Mouse (Mus musculus) bone marrow, adult 2 months (tissue): ENCODE measurements around the gene Amz1. TPM values are rescaled to one million over a fixed set of nuclear protein-coding genes. Genes with fewer than 3 reads are reported as not detected.

Experiments used
- H3K27ac ChIP-seq: fragments of 200-500 bp; 2 replicates; pipeline ENCODE4 v1.5.1; 2012; ENCODE audit warnings: low read depth, mild to moderate bottlenecking, control low read depth, inconsistent platforms, low read length; ENCODE audit not compliant: control insufficient read depth, poor library complexity, insufficient read depth
- H3K4me1 ChIP-seq: fragments of 200-500 bp; 2 replicates; pipeline ENCODE4 v1.6.1; 2011; ENCODE audit warnings: low read length; ENCODE audit not compliant: control insufficient read depth, insufficient read depth
- H3K4me3 ChIP-seq: fragments of 200-500 bp; replicated peaks from 2 replicates; pipeline ENCODE3; 2011; ENCODE audit warnings: mild to moderate bottlenecking, low read depth, low read length, control low read depth; ENCODE audit not compliant: control insufficient read depth
- CTCF ChIP-seq: fragments of 200-500 bp; IDR thresholded peaks from 2 replicates; pipeline ENCODE4 v1.5.1; 2011; ENCODE audit warnings: low read length, control low read depth; ENCODE audit not compliant: control insufficient read depth, insufficient read depth
- POLR2A ChIP-seq: fragments of 200-500 bp; IDR thresholded peaks from 2 replicates; pipeline ENCODE4 v1.6.1; 2011; ENCODE audit warnings: low read depth, mild to moderate bottlenecking, control low read depth, low read length, borderline replicate concordance; ENCODE audit not compliant: control insufficient read depth
- WGBS: fragments of 180-500 bp; shearing (Covaris S2); methylation state at CpG from one replicate; pipeline ENCODE4 v1.1.7; 2018; 5-methylcytosine and 5-hydroxymethylcytosine counted together
- polyA plus RNA-seq: library from polyadenylated mRNA; stranded (reverse); fragments of >200 nt; gene quantifications from 2 replicates; pipeline ENCODE4 v1.2.4, GENCODE M21; 2011; ENCODE audit warnings: low replicate concordance; ENCODE audit not compliant: missing spikeins, insufficient read depth, insufficient read length

Gene Amz1
- polyA plus RNA-seq, 1 experiment, result 2.7 TPM

- under 1% methylated on average over 69 of the region's 69 CpGs for WGBS
- H3K4me3 ChIP-seq, result peak within 1 kb of the TSS; percentile 90
- H3K27ac ChIP-seq, result peak within 1 kb of the TSS; percentile 90
- TF ChIP-seq CTCF (peak; percentile 14; the same call in 1 of the 2 replicates), POLR2A (peak; percentile 96)
- H3K4me1 ChIP-seq, result peaks cover 3% of the 10 kb centered on the region; the same call in 1 of the 2 replicates
These were observed 19.3 kb upstream of the Amz1 start, which contains the start of gene Brat1 for GRCm38 (mm10) chr5:140704378-140705251. Brat1 (plus strand) TSS chr5:140705011.

GRCm38 (mm10) chr5:140705501-140706171, 18.3 kb upstream of the Amz1 start:
- WGBS, result 38% methylated on average over 7 of the region's 7 CpGs

GRCm38 (mm10) chr5:140710315-140710714, 13.6 kb upstream of the Amz1 start:
- no peak overlapping the region for H3K4me3 ChIP-seq
- H3K27ac ChIP-seq, result no peak overlapping the region
- H3K4me1 ChIP-seq, result peaks cover 3% of the 10 kb centered on the region; the same call in 1 of the 2 replicates
- no peak for TF ChIP-seq CTCF
- no peak for TF ChIP-seq POLR2A
- 84% methylated on average over 6 of the region's 6 CpGs for WGBS

More at GRCm38 (mm10) chr5:140705501-140706171, 18.3 kb upstream of the Amz1 start:
- peak overlapping the region; percentile 81 for H3K4me3 ChIP-seq
- peak overlapping the region; percentile 81 for H3K27ac ChIP-seq
- peaks cover 3% of the 10 kb centered on the region; the same call in 1 of the 2 replicates for H3K4me1 ChIP-seq
- TF ChIP-seq POLR2A, result no peak

- 77% methylated on average over 5 of the region's 5 CpGs for WGBS
These were observed 12.9 kb upstream of the Amz1 start for GRCm38 (mm10) chr5:140711040-140711439.

GRCm38 (mm10) chr5:140720773-140721172, 3.2 kb upstream of the Amz1 start:
- WGBS, result 37% methylated on average over 7 of the region's 7 CpGs

More at GRCm38 (mm10) chr5:140711040-140711439, 12.9 kb upstream of the Amz1 start:
- H3K4me3 ChIP-seq, result no peak overlapping the region
- TF ChIP-seq POLR2A (no peak), CTCF (no peak)
- H3K27ac ChIP-seq, result no peak overlapping the region
- peaks cover under 1% of the 10 kb centered on the region; the same call in 1 of the 2 replicates for H3K4me1 ChIP-seq

GRCm38 (mm10) chr5:140722121-140722520, 1.8 kb upstream of the Amz1 start:
- no peaks in the 10 kb centered on the region for H3K4me1 ChIP-seq
- whole genome bisulfite sequencing, result 62% methylated on average over 3 of the region's 3 CpGs
- TF ChIP-seq POLR2A (no peak), CTCF (no peak)

More at GRCm38 (mm10) chr5:140720773-140721172, 3.2 kb upstream of the Amz1 start:
- no peak overlapping the region for H3K27ac ChIP-seq
- TF ChIP-seq POLR2A (no peak), CTCF (no peak)
- H3K4me1 ChIP-seq, result no peaks in the 10 kb centered on the region
- no peak overlapping the region for H3K4me3 ChIP-seq

GRCm38 (mm10) chr5:140726062-140726839, 2.3 kb downstream of the Amz1 start:
- Histone ChIP-seq H3K4me3 (no peak overlapping the region), H3K4me1 (peaks cover 3% of the 10 kb centered on the region), H3K27ac (no peak overlapping the region)
- WGBS, result 86% methylated on average over 7 of the region's 7 CpGs
- TF ChIP-seq CTCF, result no peak
- no peak for TF ChIP-seq POLR2A

More at GRCm38 (mm10) chr5:140722121-140722520, 1.8 kb upstream of the Amz1 start:
- H3K4me3 ChIP-seq, result no peak overlapping the region
- H3K27ac ChIP-seq, result no peak overlapping the region
